Comparison of ENCODE assay signal across 11 mouse cellular contexts in the genomic region with DNA sequence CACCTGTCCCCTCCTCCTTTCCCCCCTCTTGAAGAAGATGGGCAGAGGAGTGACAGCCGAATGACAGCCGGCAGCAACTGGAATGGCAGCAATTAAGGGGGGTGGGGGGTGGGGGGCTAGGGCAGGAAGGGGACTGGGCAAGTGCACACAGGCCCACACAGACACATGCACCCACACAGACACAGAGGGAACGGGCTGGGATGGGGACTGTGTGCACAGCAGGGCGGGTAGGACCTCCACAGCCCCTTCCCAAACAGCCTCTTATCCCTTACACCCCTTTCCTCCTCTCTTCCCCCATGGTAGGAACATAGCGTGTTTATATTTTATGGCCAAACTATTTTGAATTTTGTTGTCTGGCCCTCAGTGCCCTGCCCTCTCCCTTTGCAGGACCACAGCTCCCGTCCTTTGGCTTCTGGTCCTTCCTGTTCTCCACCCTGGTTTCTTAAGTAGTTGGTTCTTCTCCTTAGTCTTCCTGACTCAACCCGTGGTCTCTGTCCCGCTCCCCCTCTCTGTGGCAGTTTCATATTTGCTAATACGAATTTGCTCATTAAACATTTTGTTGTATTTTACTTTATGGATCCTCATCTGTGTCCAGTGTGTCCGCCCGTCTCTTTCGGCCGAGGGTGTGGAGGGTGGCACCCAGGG. TPM values are rescaled to one million over a fixed set of nuclear protein-coding genes. Genes with fewer than 3 reads are reported as not detected.
DNase-seq lines count a peak whose midpoint lies in the region; ATAC-seq and TF ChIP-seq lines count a peak whose summit lies in the region.
"Not testable (repeated sequence)": the region's sequence is repeated elsewhere in the genome, so short reads cannot be mapped to it uniquely, and the experiment has no call there.
"Had no signal": no experiment of that assay in that cellular context is flagged by ENCODE, and none has a peak within 500 bp of the region (broad histone marks: within the 10 kb centered on the region; RNA-seq: fewer than 3 reads in every experiment).

No protein-coding gene starts in this region.

- not testable (repeated sequence) for TF ChIP-seq CTCF in bone marrow, adult 2 months (IDR thresholded peaks at IDR 0.05; ENCODE audit: control insufficient read depth, insufficient read depth, low read length); lung, embryonic 14.5 days (IDR thresholded peaks at IDR 0.05; ENCODE audit: low read depth); midbrain, postnatal 0 days (IDR thresholded peaks at IDR 0.05); stomach, postnatal 0 days (IDR thresholded peaks at IDR 0.05; ENCODE audit: low read depth)

- not testable (repeated sequence) for H3K27me3 ChIP-seq in forebrain, embryonic 10.5 days (ENCODE audit: poor library complexity, severe bottlenecking); heart, embryonic 13.5 days (replicated peaks); intestine, embryonic 14.5 days (replicated peaks; ENCODE audit: control insufficient read depth, insufficient read depth, low read length); limb, embryonic 12.5 days; lung, embryonic 14.5 days (ENCODE audit: insufficient read depth, low read length); midbrain, postnatal 0 days (ENCODE audit: insufficient read depth, low read length); stomach, postnatal 0 days (ENCODE audit: control insufficient read depth, insufficient read depth, low read length)

- peak overlapping the region; percentile 97 for H3K9ac ChIP-seq in heart, embryonic 13.5 days
- peak overlapping the region; percentile 95; the same call in 1 of the 2 replicates for H3K9ac ChIP-seq in intestine, embryonic 14.5 days (ENCODE audit: low read length)
- H3K9ac ChIP-seq in limb, embryonic 12.5 days (replicated peaks), result 0 out of 2 replicates have a peak overlapping the region, but pooled peaks have one; percentile 98
- peak overlapping the region; percentile 29; the same call in 1 of the 2 replicates for H3K9ac ChIP-seq in lung, embryonic 14.5 days
- 0 out of 2 replicates have a peak overlapping the region, but pooled peaks have one; percentile 48 for H3K9ac ChIP-seq in midbrain, postnatal 0 days (replicated peaks; ENCODE audit: low read length, poor library complexity, severe bottlenecking)
- H3K9ac ChIP-seq in stomach, postnatal 0 days (ENCODE audit: low read length), result peak overlapping the region; percentile 99

- 43% methylated on average over 10 of the region's 13 CpGs for WGBS in bone marrow, adult 2 months
- WGBS in forebrain, embryonic 10.5 days, result 50% methylated on average over 9 of the region's 13 CpGs
- WGBS in heart, embryonic 13.5 days, result 45% methylated on average over 10 of the region's 13 CpGs
- 43% methylated on average over 9 of the region's 13 CpGs for WGBS in intestine, embryonic 14.5 days
- WGBS in limb, embryonic 12.5 days, result 44% methylated on average over 10 of the region's 13 CpGs
- WGBS in lung, embryonic 14.5 days, result 41% methylated on average over 10 of the region's 13 CpGs
- WGBS in midbrain, postnatal 0 days, result 49% methylated on average over 10 of the region's 13 CpGs
- 33% methylated on average over 9 of the region's 13 CpGs for WGBS in stomach, postnatal 0 days

- not testable (repeated sequence) for DNase-seq in forebrain, embryonic 10.5 days (ENCODE audit: extremely low spot score, low spot score); intestine, embryonic 14.5 days (ENCODE audit: low spot score); lung, embryonic 14.5 days; midbrain, postnatal 0 days (ENCODE audit: low spot score); stomach, postnatal 0 days (ENCODE audit: low spot score)

- H3K4me2 ChIP-seq in heart, embryonic 13.5 days, result peak overlapping the region; percentile 85
- peak overlapping the region; percentile 66 for H3K4me2 ChIP-seq in intestine, embryonic 14.5 days (ENCODE audit: low read length)
- peak overlapping the region; percentile 69 for H3K4me2 ChIP-seq in limb, embryonic 12.5 days
- H3K4me2 ChIP-seq in lung, embryonic 14.5 days, result peak overlapping the region; percentile 87
- peak overlapping the region; percentile 91 for H3K4me2 ChIP-seq in midbrain, postnatal 0 days (ENCODE audit: low read depth, low read length, poor library complexity, severe bottlenecking)
- peak overlapping the region; percentile 85 for H3K4me2 ChIP-seq in stomach, postnatal 0 days (replicated peaks; ENCODE audit: low read depth)

- H3K9me3 ChIP-seq in forebrain, embryonic 10.5 days; heart, embryonic 13.5 days; intestine, embryonic 14.5 days (ENCODE audit: control insufficient read depth, low read length); limb, embryonic 12.5 days; lung, embryonic 14.5 days (ENCODE audit: low read depth, low read length); midbrain, postnatal 0 days (ENCODE audit: low read length); stomach, postnatal 0 days (ENCODE audit: control insufficient read depth, low read length): not testable (repeated sequence)

- peak overlapping the region; percentile 98 for H3K27ac ChIP-seq in bone marrow, adult 2 months (ENCODE audit: control insufficient read depth, insufficient read depth, low read depth, low read length, poor library complexity)
- H3K27ac ChIP-seq in forebrain, embryonic 10.5 days, result peak overlapping the region; percentile 94
- peak overlapping the region; percentile 96 for H3K27ac ChIP-seq in heart, embryonic 13.5 days (replicated peaks)
- peak overlapping the region; percentile 92 for H3K27ac ChIP-seq in intestine, embryonic 14.5 days (ENCODE audit: low read depth)
- H3K27ac ChIP-seq in limb, embryonic 12.5 days, result peak overlapping the region; percentile 78
- H3K27ac ChIP-seq in lung, embryonic 14.5 days (ENCODE audit: low read depth), result peak overlapping the region; percentile 95
- H3K27ac ChIP-seq in midbrain, postnatal 0 days (ENCODE audit: low read depth, low read length), result peak overlapping the region; percentile 91; the same call in 1 of the 2 replicates
- peak overlapping the region; percentile 98 for H3K27ac ChIP-seq in stomach, postnatal 0 days (replicated peaks)

- H3K36me3 ChIP-seq in forebrain, embryonic 10.5 days (replicated peaks), result peaks cover 75% of the 10 kb centered on the region
- peaks cover 69% of the 10 kb centered on the region for H3K36me3 ChIP-seq in heart, embryonic 13.5 days
- peaks cover 59% of the 10 kb centered on the region for H3K36me3 ChIP-seq in intestine, embryonic 14.5 days (ENCODE audit: control insufficient read depth, insufficient read depth, low read length)
- peaks cover 66% of the 10 kb centered on the region for H3K36me3 ChIP-seq in limb, embryonic 12.5 days
- peaks cover 63% of the 10 kb centered on the region for H3K36me3 ChIP-seq in lung, embryonic 14.5 days (ENCODE audit: insufficient read depth)
- peaks cover 41% of the 10 kb centered on the region for H3K36me3 ChIP-seq in midbrain, postnatal 0 days (ENCODE audit: insufficient read depth, low read length)
- H3K36me3 ChIP-seq in stomach, postnatal 0 days (ENCODE audit: control insufficient read depth, insufficient read depth, low read length), result peaks cover 20% of the 10 kb centered on the region

- not testable (repeated sequence) for H3K4me1 ChIP-seq in bone marrow, adult 2 months (ENCODE audit: control insufficient read depth, insufficient read depth, low read length); intestine, embryonic 14.5 days (replicated peaks; ENCODE audit: control insufficient read depth, insufficient read depth, low read length); lung, embryonic 14.5 days (ENCODE audit: insufficient read depth); midbrain, postnatal 0 days (ENCODE audit: insufficient read depth, low read length); stomach, postnatal 0 days (replicated peaks; ENCODE audit: control insufficient read depth, insufficient read depth)
- peaks cover 17% of the 10 kb centered on the region for H3K4me1 ChIP-seq in forebrain, embryonic 10.5 days
- peaks cover 39% of the 10 kb centered on the region for H3K4me1 ChIP-seq in heart, embryonic 13.5 days
- peaks cover 14% of the 10 kb centered on the region for H3K4me1 ChIP-seq in limb, embryonic 12.5 days (replicated peaks)

- TF ChIP-seq EP300 in stomach, postnatal 0 days (optimal IDR thresholded peaks at IDR 0.05), result not testable (repeated sequence)

- ATAC-seq in heart, embryonic 13.5 days (ENCODE audit: extremely low read depth, insufficient number of reproducible peaks, low FRiP score, low TSS enrichment); stomach, postnatal 0 days (ENCODE audit: low FRiP score, low TSS enrichment): not testable (repeated sequence)
- ATAC-seq in intestine, embryonic 14.5 days (replicated peaks; ENCODE audit: low FRiP score, low TSS enrichment, low read depth), result peak; percentile 16
- ATAC-seq in limb, embryonic 12.5 days (ENCODE audit: insufficient number of reproducible peaks, insufficient read depth, low FRiP score, low TSS enrichment, low read depth), result peak; percentile 34; the same call in 1 of the 2 replicates
- peak; percentile 39 for ATAC-seq in lung, embryonic 14.5 days (ENCODE audit: insufficient read depth)
- ATAC-seq in midbrain, postnatal 0 days (ENCODE audit: low FRiP score), result peak; percentile 29

- H3K4me3 ChIP-seq in bone marrow, adult 2 months (replicated peaks; ENCODE audit: control insufficient read depth, low read depth, low read length), result peak overlapping the region; percentile 98
- H3K4me3 ChIP-seq in forebrain, embryonic 10.5 days, result peak overlapping the region; percentile 98
- peak overlapping the region; percentile 96 for H3K4me3 ChIP-seq in heart, embryonic 13.5 days
- peak overlapping the region; percentile 96 for H3K4me3 ChIP-seq in intestine, embryonic 14.5 days (ENCODE audit: low read depth, low read length)
- peak overlapping the region; percentile 98 for H3K4me3 ChIP-seq in limb, embryonic 12.5 days (replicated peaks)
- H3K4me3 ChIP-seq in lung, embryonic 14.5 days (ENCODE audit: low read depth, low read length), result peak overlapping the region; percentile 98
- H3K4me3 ChIP-seq in midbrain, postnatal 0 days (ENCODE audit: low read depth, low read length), result peak overlapping the region; percentile 99
- peak overlapping the region; percentile 99 for H3K4me3 ChIP-seq in stomach, postnatal 0 days (ENCODE audit: low read depth, low read length)

- not testable (repeated sequence) for TF ChIP-seq POLR2A in bone marrow, adult 2 months (IDR thresholded peaks at IDR 0.05; ENCODE audit: borderline replicate concordance, control insufficient read depth, low read depth, low read length)

RNA-seq across cellular contexts. Expression of a gene that starts 0.5 kb away (rescaled TPM):
- polyA plus RNA-seq in bone marrow, adult 2 months (2011; ENCODE audit: insufficient read depth, insufficient read length, low replicate concordance, missing spikeins), result 109 and 135 TPM in 2 replicates
- 53.5 and 54.6 TPM in 2 replicates for polyA plus RNA-seq in forebrain, embryonic 10.5 days (2016; fragmentation: Nextera tagmentation; extraction: Ambion mirVana)
- polyA plus RNA-seq in heart, embryonic 13.5 days (2015; fragmentation: Nextera tagmentation; extraction: Ambion mirVana), result 50.2 and 51.4 TPM in 2 replicates
- polyA plus RNA-seq in intestine, embryonic 14.5 days (2014; fragmentation: Nextera tagmentation; extraction: Ambion mirVana), result 57.8 and 65.1 TPM in 2 replicates
- 62.8 and 67.3 TPM in 2 replicates for polyA plus RNA-seq in limb, embryonic 12.5 days (2016; fragmentation: Nextera tagmentation; extraction: Ambion mirVana)
- 76.0 and 77.9 TPM in 2 replicates for polyA plus RNA-seq in lung, embryonic 14.5 days (2014; fragmentation: Nextera tagmentation; extraction: Ambion mirVana)
- 399 and 484 TPM in 2 replicates for total RNA-seq in midbrain, postnatal 0 days (2014; rRNA removed)
- polyA plus RNA-seq in midbrain, postnatal 0 days (2015; fragmentation: Nextera tagmentation; extraction: Ambion mirVana), result 130 and 134 TPM in 2 replicates
- polyA plus RNA-seq in stomach, postnatal 0 days (2015; fragmentation: Nextera tagmentation; extraction: Ambion mirVana), result 41.0 and 44.5 TPM in 2 replicates

RNA-seq across cellular contexts. Expression of a gene that starts 17.5 kb away (rescaled TPM):
- 177 and 222 TPM in 2 replicates for polyA plus RNA-seq in bone marrow, adult 2 months (2011; ENCODE audit: insufficient read depth, insufficient read length, low replicate concordance, missing spikeins)
- polyA plus RNA-seq in forebrain, embryonic 10.5 days (2016; fragmentation: Nextera tagmentation; extraction: Ambion mirVana), result 181 and 196 TPM in 2 replicates
- 69.8 and 77.4 TPM in 2 replicates for polyA plus RNA-seq in heart, embryonic 13.5 days (2015; fragmentation: Nextera tagmentation; extraction: Ambion mirVana)
- polyA plus RNA-seq in intestine, embryonic 14.5 days (2014; fragmentation: Nextera tagmentation; extraction: Ambion mirVana), result 129 and 133 TPM in 2 replicates
- polyA plus RNA-seq in limb, embryonic 12.5 days (2016; fragmentation: Nextera tagmentation; extraction: Ambion mirVana), result 171 and 175 TPM in 2 replicates
- 145 and 162 TPM in 2 replicates for polyA plus RNA-seq in lung, embryonic 14.5 days (2014; fragmentation: Nextera tagmentation; extraction: Ambion mirVana)
- 157 and 161 TPM in 2 replicates for total RNA-seq in midbrain, postnatal 0 days (2014; rRNA removed)
- polyA plus RNA-seq in midbrain, postnatal 0 days (2015; fragmentation: Nextera tagmentation; extraction: Ambion mirVana), result 74.7 and 78.2 TPM in 2 replicates
- polyA plus RNA-seq in stomach, postnatal 0 days (2015; fragmentation: Nextera tagmentation; extraction: Ambion mirVana), result 49.2 and 50.1 TPM in 2 replicates

RNA-seq across cellular contexts. Expression of a gene that starts 28.1 kb away (rescaled TPM):
- 2.7 and 4.6 TPM in 2 replicates for polyA plus RNA-seq in bone marrow, adult 2 months (2011; ENCODE audit: insufficient read depth, insufficient read length, low replicate concordance, missing spikeins)
- polyA plus RNA-seq in forebrain, embryonic 10.5 days (2016; fragmentation: Nextera tagmentation; extraction: Ambion mirVana), result 38.0 and 38.8 TPM in 2 replicates
- 16.4 and 18.7 TPM in 2 replicates for polyA plus RNA-seq in heart, embryonic 13.5 days (2015; fragmentation: Nextera tagmentation; extraction: Ambion mirVana)
- 38.3 and 40.1 TPM in 2 replicates for polyA plus RNA-seq in intestine, embryonic 14.5 days (2014; fragmentation: Nextera tagmentation; extraction: Ambion mirVana)
- polyA plus RNA-seq in limb, embryonic 12.5 days (2016; fragmentation: Nextera tagmentation; extraction: Ambion mirVana), result 29.3 and 39.6 TPM in 2 replicates
- polyA plus RNA-seq in lung, embryonic 14.5 days (2014; fragmentation: Nextera tagmentation; extraction: Ambion mirVana), result 44.5 and 45.1 TPM in 2 replicates
- total RNA-seq in midbrain, postnatal 0 days (2014; rRNA removed), result 55.6 and 77.7 TPM in 2 replicates
- polyA plus RNA-seq in midbrain, postnatal 0 days (2015; fragmentation: Nextera tagmentation; extraction: Ambion mirVana), result 154 and 157 TPM in 2 replicates
- polyA plus RNA-seq in stomach, postnatal 0 days (2015; fragmentation: Nextera tagmentation; extraction: Ambion mirVana), result 21.0 and 21.6 TPM in 2 replicates

RNA-seq across cellular contexts. Expression of a gene that starts 37.3 kb away (rescaled TPM):
- polyA plus RNA-seq in bone marrow, adult 2 months (2011; ENCODE audit: insufficient read depth, insufficient read length, low replicate concordance, missing spikeins), result not detected in 2 replicates
- polyA plus RNA-seq in forebrain, embryonic 10.5 days (2016; fragmentation: Nextera tagmentation; extraction: Ambion mirVana), result not detected in 2 replicates
- 0.11 TPM in 1 of 2 replicates, not detected in the other for polyA plus RNA-seq in heart, embryonic 13.5 days (2015; fragmentation: Nextera tagmentation; extraction: Ambion mirVana)
- not detected in 2 replicates for polyA plus RNA-seq in intestine, embryonic 14.5 days (2014; fragmentation: Nextera tagmentation; extraction: Ambion mirVana)
- polyA plus RNA-seq in limb, embryonic 12.5 days (2016; fragmentation: Nextera tagmentation; extraction: Ambion mirVana), result 0.14 TPM in 1 of 2 replicates, not detected in the other
- polyA plus RNA-seq in lung, embryonic 14.5 days (2014; fragmentation: Nextera tagmentation; extraction: Ambion mirVana), result not detected in 2 replicates
- total RNA-seq in midbrain, postnatal 0 days (2014; rRNA removed), result not detected in 2 replicates
- polyA plus RNA-seq in midbrain, postnatal 0 days (2015; fragmentation: Nextera tagmentation; extraction: Ambion mirVana), result not detected in 2 replicates
- polyA plus RNA-seq in stomach, postnatal 0 days (2015; fragmentation: Nextera tagmentation; extraction: Ambion mirVana), result not detected in 2 replicates
- total RNA-seq: gastrocnemius, postnatal 10 days; heart, postnatal 25 days had no signal
- polyA plus RNA-seq: urinary bladder, adult 2 months had no signal

RNA-seq across cellular contexts. Expression of a gene that starts 41.2 kb away (rescaled TPM):
- polyA plus RNA-seq in bone marrow, adult 2 months (2011; ENCODE audit: insufficient read depth, insufficient read length, low replicate concordance, missing spikeins), result 0.90 and 2.3 TPM in 2 replicates
- polyA plus RNA-seq in forebrain, embryonic 10.5 days (2016; fragmentation: Nextera tagmentation; extraction: Ambion mirVana), result 3.0 and 3.8 TPM in 2 replicates
- 5.4 and 5.7 TPM in 2 replicates for polyA plus RNA-seq in heart, embryonic 13.5 days (2015; fragmentation: Nextera tagmentation; extraction: Ambion mirVana)
- 4.8 and 6.3 TPM in 2 replicates for polyA plus RNA-seq in intestine, embryonic 14.5 days (2014; fragmentation: Nextera tagmentation; extraction: Ambion mirVana)
- polyA plus RNA-seq in limb, embryonic 12.5 days (2016; fragmentation: Nextera tagmentation; extraction: Ambion mirVana), result 4.7 and 5.2 TPM in 2 replicates
- 4.2 and 4.6 TPM in 2 replicates for polyA plus RNA-seq in lung, embryonic 14.5 days (2014; fragmentation: Nextera tagmentation; extraction: Ambion mirVana)
- 5.0 and 8.0 TPM in 2 replicates for total RNA-seq in midbrain, postnatal 0 days (2014; rRNA removed)
- 4.3 and 5.4 TPM in 2 replicates for polyA plus RNA-seq in midbrain, postnatal 0 days (2015; fragmentation: Nextera tagmentation; extraction: Ambion mirVana)
- polyA plus RNA-seq in stomach, postnatal 0 days (2015; fragmentation: Nextera tagmentation; extraction: Ambion mirVana), result 4.1 and 4.3 TPM in 2 replicates

Comparison
In these comparisons a context has a peak if more than half of its experiments do, and no peak if none do; other contexts are left out.
1. H3K9ac ChIP-seq: peak in every context shown above with its lines; median percentile 99 in stomach, postnatal 0 days; 98 in limb, embryonic 12.5 days; 97 in heart, embryonic 13.5 days; 95 in intestine, embryonic 14.5 days; 48 in midbrain, postnatal 0 days; 29 in lung, embryonic 14.5 days.